Mouse (Mus musculus) heart, embryonic 15.5 days (tissue): Measurements from ENCODE around the gene Fam186a. TPM values are rescaled to one million over a fixed set of nuclear protein-coding genes. Genes with fewer than 3 reads are reported as not detected.

Experiments
- polyA plus RNA-seq: library from polyadenylated mRNA; unstranded; fragments of >200 nt; fragmentation: Nextera tagmentation; extraction: Ambion mirVana; gene quantifications from 2 replicates; pipeline ENCODE4 v1.2.1, GENCODE M21; 2015

Fam186a gene
- polyA plus RNA-seq, 1 experiment from 2014 or later: not detected

Other genes starting within 250 kb of the Fam186a start
- gene Gpd1, start 249.5 kb downstream of the Fam186a start, polyA plus RNA-seq: 1.6 and 2.2 TPM in 2 replicates
- gene Cox14, start 241.4 kb downstream of the Fam186a start, polyA plus RNA-seq: 185 and 187 TPM in 2 replicates
- 47.6 and 51.1 TPM in 2 replicates for gene Cers5, start 194.2 kb downstream of the Fam186a start, polyA plus RNA-seq
- 17.9 and 23.9 TPM in 2 replicates for gene Lima1, start 91.6 kb downstream of the Fam186a start, polyA plus RNA-seq
- 25.4 and 26.8 TPM in 2 replicates for gene Larp4, start 3.0 kb upstream of the Fam186a start, polyA plus RNA-seq
- 11.4 and 13.7 TPM in 2 replicates for gene Dip2b, start 71.6 kb upstream of the Fam186a start, polyA plus RNA-seq